Mouse (Mus musculus) T-helper 1 cell (primary cell): ENCODE measurements around the gene Sdf4.

Experiments used
- in situ Hi-C: fragments of 300-600 bp; cut with MboI, MseI; formaldehyde crosslinking; loops from one replicate; pipeline ENCODE4 v1.15.1; 2025; ENCODE audit warnings: high pct_unique_total_duplicates

The Sdf4 gene

DNA sequence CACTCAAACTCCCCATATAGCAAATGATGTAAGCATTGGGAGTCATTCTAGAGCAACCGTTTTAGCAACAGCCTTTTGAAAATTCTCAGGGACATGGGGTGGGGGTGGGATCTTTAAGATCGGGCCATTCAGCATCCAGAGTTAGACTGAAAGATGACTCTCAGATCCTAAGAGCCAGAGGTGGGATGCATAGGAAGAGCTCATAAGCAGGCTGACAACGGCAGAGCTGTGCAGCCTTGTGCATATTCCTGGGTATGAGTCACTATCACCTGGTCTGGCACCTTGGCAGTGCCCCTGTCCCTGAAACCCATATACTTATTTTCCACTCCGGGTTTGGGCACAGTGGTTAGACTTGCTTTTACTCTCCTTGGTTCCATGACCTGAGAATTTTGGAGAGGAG, 60.4 kb downstream of the Sdf4 start:
- in situ Hi-C loops, result no loop called here

DNA sequence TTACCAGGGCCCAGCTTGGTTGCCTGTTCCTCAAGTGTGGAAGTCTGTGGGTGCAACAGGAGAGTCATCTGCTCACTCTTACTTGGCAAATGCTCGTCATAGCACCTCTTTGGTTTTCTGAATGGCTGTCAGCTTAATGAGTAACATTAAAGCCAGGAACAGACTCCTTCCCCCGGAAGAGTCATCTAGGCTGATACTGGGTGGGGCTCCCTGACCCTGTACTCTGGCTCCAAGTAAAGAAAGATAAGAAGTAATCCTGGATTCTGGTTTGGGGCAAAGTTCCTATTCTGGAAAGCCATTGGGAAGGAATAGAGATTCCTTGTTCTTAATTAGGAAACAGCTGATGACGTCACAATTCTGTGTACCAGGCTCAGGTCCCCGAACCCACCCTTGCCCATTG, 61.5 kb downstream of the Sdf4 start:
- in situ Hi-C loops, result no loop called here

DNA sequence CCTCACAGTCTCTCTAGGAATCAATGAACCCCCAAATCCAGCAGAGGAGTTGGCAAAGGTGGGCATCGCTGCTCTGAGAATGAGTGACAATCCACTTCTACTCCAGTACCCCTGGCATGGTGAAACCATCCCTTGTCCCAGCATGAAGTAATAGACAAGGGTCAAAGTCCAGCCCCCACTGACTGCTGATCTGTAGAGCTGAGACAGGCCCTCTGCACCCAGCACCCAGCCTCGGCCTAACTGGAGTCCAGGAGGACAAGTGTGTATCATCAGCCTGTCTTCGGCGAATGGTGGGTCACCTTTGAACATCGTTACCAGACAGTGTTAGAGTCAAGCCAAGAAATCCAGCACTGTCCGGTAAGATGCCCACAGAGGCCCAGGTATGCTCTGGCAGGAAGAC, 61.9 kb downstream of the Sdf4 start:
- in situ Hi-C loops, result no loop called here

DNA sequence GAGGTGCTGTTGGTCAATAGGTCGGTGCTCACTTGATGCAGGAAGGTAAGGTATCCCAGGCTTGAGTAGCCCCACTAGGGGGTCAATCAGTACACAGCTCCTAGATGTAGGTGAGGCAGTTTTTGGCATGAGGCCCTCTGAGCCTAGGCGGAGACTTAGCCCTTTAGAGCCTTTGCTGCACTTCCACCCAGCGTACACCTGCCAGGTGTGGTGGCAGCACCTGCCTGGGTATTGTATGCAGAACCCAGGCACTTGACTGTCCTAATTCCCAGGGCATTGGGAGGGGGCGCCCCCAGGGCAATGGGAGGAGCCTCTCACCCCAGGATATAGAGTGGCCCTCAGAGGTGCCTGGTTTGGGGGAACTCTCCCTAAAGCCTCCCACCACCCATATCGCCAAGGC, 62.5 kb downstream of the Sdf4 start:
- in situ Hi-C loops, result no loop called here

DNA sequence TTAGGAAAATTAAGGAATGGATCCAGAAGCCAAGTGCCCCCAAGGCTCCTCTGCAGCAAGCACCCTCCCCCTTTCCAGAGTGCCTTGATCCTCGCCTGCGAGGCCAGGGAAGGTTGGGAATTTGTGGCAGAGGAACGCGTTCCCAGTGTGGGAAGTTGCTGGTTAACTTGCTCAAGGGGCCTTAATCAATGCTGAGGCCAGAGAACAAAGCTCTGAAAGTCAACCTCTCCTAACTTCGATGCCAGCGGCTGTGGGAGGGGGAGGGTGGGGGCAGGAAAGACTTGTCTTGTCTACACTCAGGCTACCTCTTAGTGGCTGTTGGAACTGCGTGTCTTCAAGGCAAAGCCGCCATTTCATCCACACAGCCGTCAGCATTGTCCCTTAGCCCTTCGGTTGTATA, 65.0 kb downstream of the Sdf4 start:
- in situ Hi-C loops, result no loop called here

DNA sequence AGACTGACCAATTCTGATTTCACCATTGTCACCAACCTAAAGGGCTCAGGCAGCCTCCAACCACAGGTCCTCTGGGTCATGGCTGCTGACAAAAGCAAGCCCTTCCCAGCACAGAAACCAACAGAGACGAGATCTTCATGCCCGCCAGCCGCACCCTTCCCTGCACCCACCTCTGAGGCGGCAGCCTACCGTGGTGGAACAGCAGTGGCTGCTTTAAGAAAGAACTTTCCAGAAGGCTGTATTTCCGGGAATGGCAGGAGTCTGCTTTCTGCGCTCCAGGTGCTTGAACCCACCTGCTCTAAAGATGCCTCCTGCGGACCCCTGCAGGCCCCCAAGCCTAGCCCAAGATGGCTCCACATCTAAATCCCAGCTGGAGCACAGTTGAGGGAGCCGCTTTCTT, 66.2 kb downstream of the Sdf4 start:
- in situ Hi-C loops, result no loop called here

DNA sequence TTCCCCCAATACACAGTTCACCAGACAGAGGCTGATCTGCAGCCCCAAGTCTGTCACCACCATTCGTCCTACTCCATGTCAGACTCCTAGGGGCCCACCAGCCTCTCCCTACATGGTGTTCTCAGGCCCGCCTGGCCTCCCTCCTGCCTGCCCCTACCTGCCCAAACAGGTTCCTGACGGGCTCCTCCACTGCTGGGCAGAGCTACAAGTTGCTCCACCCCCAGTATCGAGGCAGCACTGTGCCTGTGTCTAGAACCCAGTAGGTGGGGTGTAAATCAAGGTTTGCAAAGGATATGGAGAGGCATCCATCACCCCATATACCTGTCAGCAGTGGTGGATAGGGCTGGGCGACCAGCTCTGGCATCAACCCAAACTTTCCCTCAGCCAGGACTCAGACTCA, 66.6 kb downstream of the Sdf4 start, which contains the start of gene Ttll10:
Ttll10 (minus strand) TSS at position 154 of the 400 bp plus-strand sequence.
- in situ Hi-C loops, result no loop called here

DNA sequence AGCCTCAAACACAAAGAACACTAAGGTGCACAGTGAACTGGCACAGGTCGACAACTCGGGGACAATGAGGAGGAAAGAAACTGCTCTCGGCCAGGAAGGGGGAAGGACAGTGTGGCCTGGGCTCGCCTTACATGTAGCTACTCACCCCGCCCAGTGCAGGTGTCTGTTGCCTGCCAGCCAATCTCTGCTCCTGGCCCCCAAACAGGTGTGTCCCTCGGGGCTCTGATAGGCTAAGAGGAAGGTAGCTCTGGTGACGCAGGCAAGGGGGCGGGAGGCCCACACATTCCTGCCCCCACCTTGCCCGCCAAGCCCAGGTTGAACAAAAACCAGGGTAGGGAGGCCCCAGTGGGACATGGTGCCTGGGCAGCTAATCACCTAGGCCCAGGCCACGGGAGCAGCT, 67.0 kb downstream of the Sdf4 start:
- in situ Hi-C loops, result no loop called here
